Mouse (Mus musculus) lung, postnatal 0 days (tissue): ENCODE results near the gene Them7.

Source experiments
- CTCF ChIP-seq: IDR thresholded peaks from 2 replicates; pipeline ENCODE4 v1.5.1; 2016; ENCODE audit warnings: antibody characterized with exemption, mild to moderate bottlenecking
- EP300 ChIP-seq: IDR thresholded peaks from 2 replicates; pipeline ENCODE4 v1.6.1; 2016; ENCODE audit warnings: antibody characterized with exemption, mild to moderate bottlenecking, control low read depth

- no peak for TF ChIP-seq CTCF
- no peak for TF ChIP-seq EP300
Observed at GRCm38 (mm10) chr2:105252824-105253223, 28.7 kb downstream of the Them7 start.
